In genomic region chr12:115311956-115312355, GRCm38 (mm10) we compare ENCODE assay signal across 13 mouse cellular contexts.
DNase-seq lines count a peak whose midpoint lies in the region; ATAC-seq lines count a peak whose summit lies in the region.
"Had no signal": no experiment of that assay in that cellular context is flagged by ENCODE, and none has a peak within 500 bp of the region (broad histone marks: within the 10 kb centered on the region; RNA-seq: fewer than 3 reads in every experiment).

No protein-coding gene starts in this region.

- H3K4me3 ChIP-seq in heart, embryonic 11.5 days (ENCODE audit: low read depth, low read length), result no peak overlapping the region
- H3K4me3 ChIP-seq in liver, embryonic 13.5 days (replicated peaks), result no peak overlapping the region
- H3K4me3 ChIP-seq in forebrain, embryonic 10.5 days, result no peak overlapping the region
- H3K4me3 ChIP-seq: forebrain, embryonic 12.5 days; limb, embryonic 15.5 days had no signal

- H3K27ac ChIP-seq in heart, embryonic 11.5 days (ENCODE audit: low read depth, low read length), result no peak overlapping the region
- H3K27ac ChIP-seq in liver, embryonic 13.5 days, result no peak overlapping the region
- no peak overlapping the region for H3K27ac ChIP-seq in forebrain, embryonic 10.5 days
- H3K27ac ChIP-seq: forebrain, embryonic 12.5 days; limb, embryonic 15.5 days had no signal

- H3K27me3 ChIP-seq in heart, embryonic 11.5 days (ENCODE audit: control insufficient read depth, insufficient read depth, low read length), result no peaks in the 10 kb centered on the region
- H3K27me3 ChIP-seq in liver, embryonic 13.5 days, result no peaks in the 10 kb centered on the region
- no peaks in the 10 kb centered on the region for H3K27me3 ChIP-seq in forebrain, embryonic 10.5 days (ENCODE audit: poor library complexity, severe bottlenecking)
- H3K27me3 ChIP-seq: forebrain, embryonic 12.5 days; limb, embryonic 15.5 days had no signal

- no peaks in the 10 kb centered on the region for H3K36me3 ChIP-seq in heart, embryonic 11.5 days (ENCODE audit: control insufficient read depth, insufficient read depth, low read length)
- H3K36me3 ChIP-seq in liver, embryonic 13.5 days, result no peaks in the 10 kb centered on the region
- H3K36me3 ChIP-seq in forebrain, embryonic 10.5 days (replicated peaks), result no peaks in the 10 kb centered on the region
- H3K36me3 ChIP-seq: forebrain, embryonic 12.5 days; limb, embryonic 15.5 days had no signal

- H3K4me2 ChIP-seq in heart, embryonic 11.5 days, result no peak overlapping the region
- H3K4me2 ChIP-seq in liver, embryonic 13.5 days, result no peak overlapping the region
- H3K4me2 ChIP-seq: forebrain, embryonic 12.5 days; limb, embryonic 15.5 days had no signal

- DNase-seq in heart, adult 8-10 months (ENCODE audit: low spot score), result peak; percentile 2
- peak; percentile 6 for DNase-seq in adrenal gland, postnatal 10 days
- no peak for DNase-seq in liver, embryonic 13.5 days
- DNase-seq in thymus, postnatal 10 days (ENCODE audit: low spot score in 2 of 2), result peak; percentile 4 to 5
- no peak for DNase-seq in cerebellum, postnatal 36 days
- no peak for DNase-seq in right cerebral cortex, adult 2 months (ENCODE audit: low spot score in 2 of 2)
- no peak for DNase-seq in forebrain, embryonic 10.5 days (ENCODE audit: extremely low spot score, low spot score)
- DNase-seq: gastrocnemius, postnatal 10 days; kidney, adult 18-20 months; right cerebral cortex, postnatal 25 days had no signal

- no peak for ATAC-seq in heart, embryonic 11.5 days (replicated peaks; ENCODE audit: insufficient number of reproducible peaks, low FRiP score, low TSS enrichment)
- peak; percentile 34; the same call in 1 of the 2 replicates for ATAC-seq in liver, embryonic 13.5 days (ENCODE audit: low read depth)

- H3K9ac ChIP-seq in heart, embryonic 11.5 days (ENCODE audit: low read depth, low read length), result no peak overlapping the region
- no peak overlapping the region for H3K9ac ChIP-seq in liver, embryonic 13.5 days
- H3K9ac ChIP-seq: forebrain, embryonic 12.5 days; limb, embryonic 15.5 days had no signal

- no peaks in the 10 kb centered on the region for H3K4me1 ChIP-seq in heart, embryonic 11.5 days (ENCODE audit: control insufficient read depth, insufficient read depth, low read length)
- H3K4me1 ChIP-seq in liver, embryonic 13.5 days (replicated peaks), result no peaks in the 10 kb centered on the region
- no peaks in the 10 kb centered on the region for H3K4me1 ChIP-seq in forebrain, embryonic 10.5 days
- H3K4me1 ChIP-seq: forebrain, embryonic 12.5 days; limb, embryonic 15.5 days had no signal

- no peaks in the 10 kb centered on the region for H3K9me3 ChIP-seq in heart, embryonic 11.5 days (replicated peaks; ENCODE audit: control insufficient read depth, low read length)
- no peaks in the 10 kb centered on the region for H3K9me3 ChIP-seq in liver, embryonic 13.5 days (replicated peaks)
- H3K9me3 ChIP-seq in forebrain, embryonic 10.5 days, result peaks cover 25% of the 10 kb centered on the region; the same call in 1 of the 2 replicates
- H3K9me3 ChIP-seq: limb, embryonic 15.5 days had no signal

Comparison
In these comparisons a context has a peak if more than half of its experiments do, and no peak if none do; other contexts are left out.
1. DNase-seq: peak in heart, adult 8-10 months (single experiment), adrenal gland, postnatal 10 days (single experiment) and thymus, postnatal 10 days (2 of 2); none in liver, embryonic 13.5 days (single experiment), cerebellum, postnatal 36 days (0 of 2), right cerebral cortex, adult 2 months (0 of 2) and forebrain, embryonic 10.5 days (single experiment).